Mouse (Mus musculus) pancreas, adult 10 weeks (tissue): ENCODE data around the gene Rhobtb1. TPM values are rescaled to one million over a fixed set of nuclear protein-coding genes. Genes with fewer than 3 reads are reported as not detected.

ENCODE experiments used
- polyA plus RNA-seq: library from polyadenylated mRNA; stranded (reverse); fragments of 350-450 nt; fragmentation: Illumina TruSeq; extraction: RNeasy Lipid Tissue Mini Kit (QIAGEN cat#74804); gene quantifications from one replicate; pipeline ENCODE4 v1.2.3, GENCODE M21; 2015; ENCODE audit warnings: low read depth, low replicate concordance; ENCODE audit not compliant: insufficient read depth

Gene Rhobtb1
- 9.6 TPM for polyA plus RNA-seq

DNA sequence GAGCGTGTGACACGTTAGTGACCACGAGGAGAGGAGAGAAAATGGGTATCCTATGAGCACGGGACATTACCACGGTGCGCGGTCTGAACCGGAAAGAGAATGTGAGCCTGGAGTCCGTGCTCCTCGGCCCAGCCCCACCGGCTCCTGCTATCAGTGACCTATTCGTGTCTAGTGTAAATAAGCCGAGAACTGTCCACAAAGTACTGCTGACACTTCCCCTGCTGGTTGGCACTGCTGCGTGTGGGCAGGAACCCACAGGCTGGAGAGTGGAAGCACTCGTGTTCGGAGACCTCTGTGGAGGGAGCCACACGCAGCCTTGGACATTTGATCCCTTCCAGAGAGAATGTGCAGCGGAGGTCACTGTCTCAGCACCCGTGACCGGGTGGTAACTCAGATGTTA lies at the start of gene Rhobtb1:
Gene Rhobtb1 (plus strand): TSS at position 390 of the 400 bp plus-strand sequence.

GRCm38 (mm10) chr10:69212542-69213440 lies 61.6 kb downstream of the Rhobtb1 start, which contains the start of gene A930033H14Rik:
Gene A930033H14Rik (minus strand): TSS chr10:69213098.

Other genes with a start within 250 kb of the Rhobtb1 start
- gene A930033H14Rik, start 61.7 kb downstream of the Rhobtb1 start, polyA plus RNA-seq: 0.35 TPM
- 2.4 TPM for gene Cdk1, start 201.5 kb downstream of the Rhobtb1 start, polyA plus RNA-seq
- gene Ank3, start 247.3 kb downstream of the Rhobtb1 start, polyA plus RNA-seq: 6.6 TPM